Mouse (Mus musculus): ENCODE results near the gene Sh2d6. TPM values are rescaled to one million over a fixed set of nuclear protein-coding genes. Genes with fewer than 3 reads are reported as not detected.
"Not testable (repeated sequence)": the region's sequence is repeated elsewhere in the genome, so short reads cannot be mapped to it uniquely, and the experiment has no call there.

Sh2d6 gene
- total RNA-seq, 2 experiments from 2014 or later, result 0.20 to 0.26 TPM

- no peak for DNase-seq (ENCODE audit: low spot score in 2 of 2)
Measured at GRCm38 (mm10) chr6:72537998-72538500, 16.5 kb upstream of the Sh2d6 start.

- peak; percentile 76 to 85 for DNase-seq (ENCODE audit: low spot score in 2 of 2)
Measured at GRCm38 (mm10) chr6:72535165-72535564, 13.7 kb upstream of the Sh2d6 start.

- DNase-seq (ENCODE audit: low spot score in 2 of 2), result peak; percentile 58 to 78
Measured at GRCm38 (mm10) chr6:72534035-72534809, 12.7 kb upstream of the Sh2d6 start.

DNA sequence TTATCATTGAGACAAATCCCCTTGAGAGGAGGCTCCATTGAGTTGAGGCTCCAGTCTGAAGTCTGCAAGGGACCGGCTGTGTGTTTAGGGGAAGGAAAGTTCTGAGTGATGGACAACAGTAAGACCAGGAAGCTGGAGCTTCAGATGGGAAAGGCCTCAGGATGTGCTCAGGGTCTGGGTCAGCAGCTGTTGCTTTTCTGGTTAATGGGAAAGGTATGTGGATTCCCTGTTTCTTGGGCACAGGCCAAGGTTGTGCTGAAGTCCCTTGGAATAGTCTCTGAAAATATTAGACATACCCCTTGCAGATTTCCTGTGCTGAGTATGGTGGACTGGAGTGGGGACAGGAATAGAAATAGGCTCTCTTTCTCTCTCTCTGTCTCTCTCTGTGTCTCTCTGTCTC lies 12.0 kb upstream of the Sh2d6 start:
- DNase-seq (ENCODE audit: low spot score in 2 of 2), result not testable (repeated sequence)

DNA sequence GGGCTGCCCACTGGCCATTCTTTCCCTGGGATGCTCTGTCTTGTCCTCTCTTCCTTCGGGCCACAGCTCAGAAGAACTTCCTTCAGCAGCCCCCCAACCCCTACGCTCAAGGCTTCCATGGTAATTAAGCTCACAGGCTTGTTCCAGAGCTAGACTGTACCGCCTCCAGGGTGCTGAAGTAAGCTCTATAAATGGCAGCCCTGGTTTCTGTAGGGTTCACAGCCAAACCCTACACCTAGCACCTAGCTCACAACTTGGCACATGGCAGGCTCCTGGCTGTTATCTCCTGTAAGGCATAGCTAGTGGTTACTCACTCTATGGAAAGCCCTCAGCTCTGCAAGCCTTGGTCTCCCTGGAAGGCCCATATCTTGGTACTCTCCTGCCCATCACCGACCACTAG lies 11.1 kb upstream of the Sh2d6 start:
- DNase-seq (ENCODE audit: low spot score in 2 of 2), result no peak

GRCm38 (mm10) chr6:72528410-72529151 lies 7.1 kb upstream of the Sh2d6 start:
- DNase-seq (ENCODE audit: low spot score in 2 of 2), result no peak

DNA sequence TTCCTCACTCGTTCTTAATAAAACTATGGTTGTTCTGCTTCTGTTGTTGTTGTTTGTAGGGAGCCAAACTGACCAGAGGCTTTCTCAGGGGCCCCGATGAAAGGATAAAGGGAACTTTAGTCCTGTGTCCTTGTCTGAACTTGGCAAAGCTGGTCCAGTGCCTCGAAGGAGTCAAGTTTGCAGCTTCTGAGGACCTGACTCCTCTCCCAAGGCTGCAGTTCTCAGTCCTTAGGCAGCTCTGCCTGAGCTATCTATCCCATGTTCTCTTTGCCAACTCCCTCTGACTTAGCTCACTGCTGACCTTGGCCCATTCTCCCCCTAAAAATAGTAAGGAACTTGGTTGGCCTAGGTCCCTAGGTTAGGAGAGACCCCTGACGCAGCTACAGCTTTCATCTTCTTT lies 5.6 kb upstream of the Sh2d6 start:
- DNase-seq (ENCODE audit: low spot score in 2 of 2), result no peak

DNA sequence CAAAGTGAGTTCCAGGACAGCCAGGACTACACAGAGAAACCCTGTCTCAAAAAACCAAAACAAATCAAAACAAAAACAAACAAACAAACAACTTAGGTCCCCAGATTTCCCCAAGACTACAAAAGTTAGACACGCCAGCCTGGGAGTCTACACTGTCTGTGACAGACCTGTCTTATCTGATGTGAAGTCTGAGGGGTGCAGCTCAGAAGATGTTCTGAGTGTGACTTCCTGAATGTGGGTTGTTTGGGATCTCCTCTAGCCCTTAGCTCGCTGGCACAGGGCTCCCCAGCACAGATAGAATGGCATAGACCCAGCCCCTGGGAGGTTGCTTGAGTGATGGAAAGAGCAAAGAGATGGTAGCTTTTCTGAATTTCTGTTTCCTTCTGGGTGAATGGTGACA lies 2.7 kb upstream of the Sh2d6 start:
- no peak for DNase-seq (ENCODE audit: low spot score in 2 of 2)

- no peak for DNase-seq (ENCODE audit: low spot score in 2 of 2)
Measured at GRCm38 (mm10) chr6:72523222-72523621, 1.7 kb upstream of the Sh2d6 start.

GRCm38 (mm10) chr6:72522288-72522687 lies 781 bp upstream of the Sh2d6 start:
- no peak for DNase-seq (ENCODE audit: low spot score in 2 of 2)

- DNase-seq (ENCODE audit: low spot score in 2 of 2), result no peak
Measured at GRCm38 (mm10) chr6:72520904-72521303, 603 bp downstream of the Sh2d6 start.

DNA sequence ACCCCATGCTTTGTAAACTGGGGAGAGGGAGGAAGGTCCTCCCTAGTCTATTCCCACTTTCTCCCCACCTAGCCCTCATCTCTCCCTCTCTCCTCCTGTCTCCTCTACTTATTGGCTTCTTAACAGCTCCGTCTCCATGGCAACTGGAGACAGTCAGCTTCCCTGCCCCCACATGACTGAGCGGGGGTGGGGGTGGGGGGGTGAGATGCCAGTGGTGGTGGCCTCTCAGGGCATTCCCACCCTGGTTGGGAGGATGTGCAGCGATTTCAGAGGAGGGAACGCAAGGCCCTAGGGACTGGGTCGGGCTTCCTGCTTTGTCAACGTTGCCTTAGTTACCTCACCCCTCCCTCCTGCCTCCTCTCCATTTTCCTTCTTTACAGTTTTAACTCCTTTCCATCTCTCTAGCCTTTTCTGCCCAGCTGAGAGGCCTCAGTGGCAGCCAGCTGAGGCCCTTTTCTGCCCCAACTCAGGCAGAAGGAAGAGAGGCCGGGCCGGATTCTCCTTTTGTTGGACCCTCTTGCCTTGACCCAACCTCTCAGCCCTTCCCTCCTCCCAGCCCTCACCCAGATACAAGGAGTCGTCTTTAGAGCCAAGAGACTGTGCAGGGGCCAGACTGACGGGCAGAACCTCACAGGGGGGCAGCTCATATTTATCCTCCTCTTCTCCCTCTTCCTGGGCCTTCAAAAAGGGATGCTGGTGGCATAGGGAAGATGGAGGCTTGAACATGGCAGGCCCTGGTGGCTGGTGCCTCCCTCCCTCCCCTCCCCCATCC lies 1.4 kb downstream of the Sh2d6 start:
- DNase-seq (ENCODE audit: low spot score in 2 of 2), result peak in 1 of 2 experiments; percentile 53

GRCm38 (mm10) chr6:72519303-72519702 lies 2.2 kb downstream of the Sh2d6 start:
- DNase-seq (ENCODE audit: low spot score in 2 of 2), result no peak

DNA sequence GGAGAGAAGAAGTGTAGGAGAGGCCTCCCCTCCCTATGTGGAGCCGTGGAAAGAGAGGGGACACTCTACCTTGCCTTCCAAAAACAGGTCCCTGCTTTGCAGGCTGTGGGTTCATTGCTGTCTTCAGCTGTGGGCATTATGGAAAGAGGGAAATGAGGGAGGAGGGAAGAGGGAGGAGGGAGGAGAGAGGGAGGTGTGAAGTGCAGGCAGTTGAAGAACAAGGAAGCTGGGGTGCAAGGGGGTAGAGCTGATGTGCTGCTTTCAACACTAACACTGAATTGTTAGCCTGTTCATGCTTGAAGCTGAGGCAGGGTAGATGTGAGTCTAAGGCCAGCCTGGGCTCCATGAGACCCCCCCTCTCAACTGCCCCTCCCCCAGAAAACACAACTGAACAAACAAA lies 2.7 kb downstream of the Sh2d6 start:
- DNase-seq (ENCODE audit: low spot score in 2 of 2), result no peak

- no peak for DNase-seq (ENCODE audit: low spot score in 2 of 2)
Measured at GRCm38 (mm10) chr6:72515644-72516043, 5.9 kb downstream of the Sh2d6 start.

GRCm38 (mm10) chr6:72513071-72513440 lies 8.5 kb downstream of the Sh2d6 start:
- no peak for DNase-seq (ENCODE audit: low spot score in 2 of 2)

DNA sequence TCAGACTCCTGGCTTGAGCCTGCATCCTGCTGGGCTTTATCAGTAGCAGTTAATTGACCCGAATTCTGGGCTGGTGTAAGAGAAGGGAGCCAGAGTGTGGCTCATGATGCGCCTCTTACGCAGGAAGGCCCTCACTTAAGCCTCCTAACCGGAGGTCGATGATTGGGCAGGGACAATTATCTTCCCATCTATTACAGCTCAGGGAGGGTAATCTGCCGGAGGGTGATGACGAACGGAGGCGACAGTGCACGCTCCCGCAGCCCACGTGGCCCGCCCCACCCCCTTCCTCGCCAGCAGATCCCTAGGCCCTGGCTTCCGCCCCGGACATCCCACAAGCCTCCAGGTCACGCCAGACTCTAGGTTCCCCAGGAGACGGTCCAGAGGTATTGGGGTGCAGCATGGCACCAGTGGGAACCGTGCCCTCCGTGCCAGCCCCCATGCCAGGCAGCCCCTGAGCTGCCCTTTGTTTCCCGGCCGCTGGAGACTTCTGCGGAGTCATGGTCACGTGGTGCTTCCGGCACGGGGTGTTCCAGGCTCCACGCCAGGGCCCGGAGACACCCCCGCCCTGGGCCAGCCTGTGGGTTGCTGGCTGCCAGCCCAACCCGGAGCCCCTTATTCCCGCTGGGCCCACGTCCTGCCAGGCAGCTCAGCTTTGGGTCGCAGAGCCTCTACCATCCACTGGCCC lies 9.0 kb downstream of the Sh2d6 start:
- DNase-seq (ENCODE audit: low spot score in 2 of 2), result peak; percentile 62 to 79

DNA sequence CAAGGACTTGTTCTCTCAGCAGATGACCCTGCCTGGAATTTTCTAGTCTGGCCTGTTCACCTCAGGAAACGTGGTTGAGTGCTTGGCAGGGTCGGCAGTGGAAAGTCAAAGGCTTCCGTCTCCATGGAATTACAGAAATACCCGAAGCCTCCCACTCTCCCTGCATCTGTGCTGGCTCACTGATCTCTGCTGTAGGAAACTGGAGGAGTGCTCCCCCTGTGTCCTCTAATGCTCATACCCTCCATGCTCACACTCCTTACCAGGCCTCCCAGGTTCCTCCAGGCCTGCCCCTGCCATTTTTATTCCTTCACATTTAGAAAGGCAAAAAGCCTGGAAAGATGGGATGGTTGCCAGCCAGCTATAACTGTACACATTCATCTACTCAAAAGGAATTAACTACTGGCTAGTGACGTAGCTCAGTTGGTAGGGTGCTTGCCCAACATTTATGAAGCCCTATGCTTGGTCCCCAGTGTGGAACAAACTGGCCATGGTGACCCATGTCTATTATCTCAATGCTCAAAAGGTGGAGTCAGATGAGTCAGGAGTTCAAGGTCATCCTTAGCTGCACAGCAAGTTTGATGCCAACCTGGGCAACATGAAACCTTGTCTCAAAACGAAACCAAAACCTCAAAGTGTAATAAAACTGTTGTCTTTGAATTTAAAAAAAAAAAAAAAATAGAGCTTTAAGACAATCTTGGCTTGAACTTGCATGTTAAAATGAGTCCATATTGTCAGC lies 10.7 kb downstream of the Sh2d6 start:
- peak in 1 of 2 experiments; percentile 24 for DNase-seq (ENCODE audit: low spot score in 2 of 2)

DNA sequence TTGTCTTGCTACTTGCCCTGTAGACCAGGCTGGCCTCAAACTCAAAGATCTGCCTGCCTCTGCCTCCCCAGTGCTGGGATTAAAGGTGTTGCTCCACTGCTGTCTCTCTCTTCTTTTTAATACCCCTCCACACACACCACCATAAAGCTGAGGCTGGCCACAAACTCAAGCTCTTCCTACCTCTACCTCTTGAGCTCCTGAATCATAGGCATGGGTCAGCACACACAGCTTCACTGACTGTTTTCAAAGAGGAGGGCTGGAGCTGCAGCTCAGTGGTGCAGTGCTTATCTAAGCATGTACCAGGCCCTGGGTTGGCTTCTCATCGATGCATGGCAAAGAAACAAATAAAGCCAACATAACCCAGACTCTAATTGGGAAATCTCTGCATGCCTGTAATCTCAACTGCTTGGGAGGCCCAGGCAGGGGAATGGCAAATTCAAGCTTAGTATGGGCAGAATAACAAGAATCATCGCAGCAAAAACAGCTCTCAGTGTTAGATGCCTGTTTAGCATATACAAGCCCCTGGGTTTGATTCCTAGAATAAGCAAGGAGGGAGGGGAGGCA lies 11.6 kb downstream of the Sh2d6 start:
- no peak for DNase-seq (ENCODE audit: low spot score in 2 of 2)

DNA sequence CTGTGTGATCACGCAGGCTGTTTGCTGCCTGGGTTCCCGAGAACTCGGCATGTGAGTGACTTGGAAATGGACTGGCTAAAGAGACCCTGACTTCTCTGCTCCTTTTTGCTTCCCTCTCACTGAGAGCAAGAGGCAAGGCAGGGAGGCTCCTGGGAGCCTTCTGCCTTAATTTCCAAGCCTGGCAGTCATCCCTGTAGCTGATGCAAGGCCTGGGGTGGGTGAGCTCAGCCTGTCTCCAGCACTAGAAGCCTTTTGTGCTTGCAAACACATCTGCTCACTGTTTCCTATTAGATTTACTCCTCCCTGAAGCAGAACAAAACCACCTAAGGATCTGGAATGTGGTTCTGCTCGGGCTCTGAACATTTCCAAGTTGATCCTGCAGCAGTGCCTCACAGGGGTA lies 12.9 kb downstream of the Sh2d6 start:
- no peak for DNase-seq (ENCODE audit: low spot score in 2 of 2)

Measured in gastrocnemius, postnatal 4 days (tissue).